Mouse (Mus musculus) brain, embryonic 14.5 days (tissue): ENCODE data around the gene Zcwpw1.

ENCODE experiments used
- CTCF ChIP-seq: fragments of 200-500 bp; IDR thresholded peaks from 2 replicates; pipeline ENCODE4 v1.5.1; 2012; ENCODE audit warnings: inconsistent platforms, mild to moderate bottlenecking, moderate library complexity, borderline replicate concordance; ENCODE audit not compliant: insufficient read depth, insufficient read length; ENCODE audit errors: extremely low read depth
- POLR2A ChIP-seq: fragments of 200-500 bp; IDR thresholded peaks from 2 replicates; pipeline ENCODE4 v1.6.1; 2012; ENCODE audit warnings: mild to moderate bottlenecking, inconsistent platforms, borderline replicate concordance; ENCODE audit not compliant: poor library complexity, insufficient read depth, insufficient read length, severe bottlenecking; ENCODE audit errors: extremely low read depth

DNA sequence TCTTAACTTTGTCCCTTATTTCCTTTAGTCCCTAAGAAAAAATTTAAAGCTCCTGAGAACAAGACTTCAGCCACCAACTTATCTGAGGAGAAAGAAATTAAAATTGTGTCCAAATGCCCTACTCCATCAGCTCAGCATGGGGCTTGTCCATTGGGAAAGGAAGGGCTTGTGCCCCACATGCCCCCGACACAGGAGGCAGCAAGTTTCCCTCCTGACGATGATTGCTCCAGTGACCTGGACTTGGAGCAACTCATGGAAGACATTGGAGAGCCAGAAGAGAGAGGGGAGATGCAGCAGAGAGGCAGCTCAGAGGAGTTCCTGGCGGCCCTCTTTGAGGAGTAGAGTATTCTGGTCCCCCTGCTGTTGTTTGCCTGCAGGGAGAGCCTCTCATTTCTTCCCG lies 34.5 kb downstream of the Zcwpw1 start:
- TF ChIP-seq POLR2A (no peak), CTCF (no peak)
